Mouse (Mus musculus): ENCODE measurements at regions not wholly inside any gene's neighbourhood (a gene's known extent, or its start where the extent isn't known, plus 50 kb on each side); places are given as distances from the start of the nearest gene placed in this dataset.

DNA sequence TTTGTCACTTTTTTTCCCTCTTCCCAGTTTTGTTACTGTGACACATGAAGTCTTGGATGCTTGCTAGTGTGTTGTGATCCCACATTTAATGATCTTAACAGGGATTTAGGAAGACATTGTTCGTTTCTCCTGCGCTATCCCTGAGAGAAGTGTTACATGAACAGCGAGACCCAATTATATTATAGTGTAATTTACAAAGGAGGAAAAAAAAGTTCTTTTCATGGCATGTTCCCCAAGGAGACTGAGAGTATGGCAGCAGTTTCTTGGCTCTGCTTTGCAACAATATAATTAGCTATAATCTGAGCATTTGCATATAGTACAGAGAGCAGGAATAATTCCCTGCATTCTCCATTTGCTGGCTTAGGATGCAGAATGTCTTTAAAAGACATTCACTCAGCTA lies 168.6 kb downstream of the Insc start:
- 92% methylated on average over 3 of the region's 3 CpGs for WGBS (ENCODE audit: missing documents)
- Histone ChIP-seq H3K36me3 (ENCODE audit: inconsistent target) (no peaks in the 10 kb centered on the region), H3K27ac (no peak overlapping the region), H3K79me2 (ENCODE audit: inconsistent target) (no peaks in the 10 kb centered on the region), H3K4me3 (ENCODE audit: inconsistent target) (no peak overlapping the region)

DNA sequence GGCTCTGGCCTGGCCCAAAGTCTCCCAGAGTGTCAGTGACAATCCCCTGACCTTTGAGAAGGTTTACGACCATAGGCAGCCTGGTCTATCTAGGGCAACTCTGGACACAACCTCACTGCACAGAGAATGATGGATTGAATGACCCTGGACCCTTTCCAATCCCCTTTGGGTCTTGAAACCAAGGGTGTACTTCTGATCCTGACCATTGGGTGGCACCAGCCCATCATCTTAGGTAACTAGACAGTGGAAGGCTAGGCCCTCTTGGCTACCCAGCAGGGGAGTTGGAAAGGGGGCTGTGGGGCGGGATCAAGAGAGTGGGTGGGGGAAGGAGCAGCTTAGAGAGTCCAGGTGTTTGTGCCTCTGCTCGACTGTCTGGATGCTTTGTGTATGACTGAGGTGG lies 178.7 kb downstream of the Insc start:
- no peaks in the 10 kb centered on the region for H3K36me3 ChIP-seq (ENCODE audit: inconsistent target)
- H3K79me2 ChIP-seq (ENCODE audit: inconsistent target) = no peaks in the 10 kb centered on the region
- WGBS (ENCODE audit: missing documents) = 11% methylated on average over 3 of the region's 3 CpGs
- no peak overlapping the region for H3K4me3 ChIP-seq (ENCODE audit: inconsistent target)
- H3K27ac ChIP-seq = no peak overlapping the region

DNA sequence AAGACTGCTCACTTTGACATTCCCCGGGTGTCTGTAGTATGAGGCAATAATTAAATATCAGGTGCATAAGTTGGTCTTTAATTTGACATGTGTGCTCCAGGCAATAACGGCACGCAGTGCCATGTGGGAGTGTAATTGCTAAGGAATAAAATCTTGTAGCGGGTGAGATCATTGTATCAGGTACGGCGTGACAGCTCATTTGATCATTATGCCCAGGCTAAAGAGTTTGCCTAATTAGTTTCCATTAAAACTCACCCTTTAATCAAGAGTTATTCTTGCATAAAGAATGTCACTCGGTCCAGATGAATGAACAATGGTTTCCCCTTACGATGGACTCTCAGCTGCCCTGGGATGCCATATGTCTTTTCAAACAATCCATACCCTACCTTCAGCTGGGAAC lies 190.4 kb downstream of the Insc start:
- WGBS (ENCODE audit: missing documents) = 87% methylated on average over 8 of the region's 8 CpGs
- Histone ChIP-seq H3K27ac (no peak overlapping the region), H3K4me3 (ENCODE audit: inconsistent target) (no peak overlapping the region), H3K79me2 (ENCODE audit: inconsistent target) (no peaks in the 10 kb centered on the region), H3K36me3 (ENCODE audit: inconsistent target) (no peaks in the 10 kb centered on the region)

DNA sequence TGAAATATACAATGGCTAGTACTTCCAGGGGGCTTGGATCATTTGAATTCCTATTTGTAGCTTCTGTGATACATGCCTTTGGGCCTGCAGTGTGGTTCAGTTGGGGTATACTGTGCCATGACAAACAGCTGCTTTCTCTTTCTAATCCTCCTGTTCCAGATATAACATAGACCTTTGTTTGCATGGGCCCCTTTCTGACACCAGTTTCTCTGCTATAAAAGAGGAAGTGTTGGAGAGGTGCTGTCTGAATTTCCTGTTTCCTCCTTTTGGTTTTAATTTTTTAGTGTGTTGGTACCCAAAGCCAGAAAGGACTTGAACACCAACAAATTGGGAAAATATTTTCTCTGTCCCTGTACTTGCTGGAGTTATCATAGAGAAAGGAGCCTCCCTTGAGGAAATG lies 207.3 kb downstream of the Insc start:
- H3K79me2 ChIP-seq (ENCODE audit: inconsistent target) = no peaks in the 10 kb centered on the region
- H3K36me3 ChIP-seq (ENCODE audit: inconsistent target) = no peaks in the 10 kb centered on the region
- no peak overlapping the region for H3K27ac ChIP-seq
- H3K4me3 ChIP-seq (ENCODE audit: inconsistent target) = no peak overlapping the region

DNA sequence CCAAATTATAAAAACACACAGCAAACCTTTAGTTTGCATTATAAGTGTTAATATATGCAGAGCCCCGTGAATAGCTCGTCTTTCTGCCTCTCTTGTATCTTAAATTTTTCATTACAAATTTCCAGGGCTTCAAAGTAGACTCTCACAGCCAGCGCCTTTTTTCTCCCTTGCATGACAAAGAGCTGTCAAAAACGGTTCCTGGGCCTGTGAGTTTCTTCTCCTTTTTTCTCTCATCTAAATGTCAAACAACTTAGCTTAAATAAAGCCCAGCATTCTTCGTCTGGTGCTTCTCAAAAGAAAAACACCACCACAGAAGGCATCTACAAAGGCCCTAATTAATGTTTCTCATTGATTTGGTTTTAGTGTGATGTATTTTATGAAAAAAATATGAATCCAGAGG lies 219.7 kb downstream of the Insc start:
- H3K79me2 ChIP-seq (ENCODE audit: inconsistent target) = no peaks in the 10 kb centered on the region
- WGBS (ENCODE audit: missing documents) = 76% methylated on average over 5 of the region's 5 CpGs

DNA sequence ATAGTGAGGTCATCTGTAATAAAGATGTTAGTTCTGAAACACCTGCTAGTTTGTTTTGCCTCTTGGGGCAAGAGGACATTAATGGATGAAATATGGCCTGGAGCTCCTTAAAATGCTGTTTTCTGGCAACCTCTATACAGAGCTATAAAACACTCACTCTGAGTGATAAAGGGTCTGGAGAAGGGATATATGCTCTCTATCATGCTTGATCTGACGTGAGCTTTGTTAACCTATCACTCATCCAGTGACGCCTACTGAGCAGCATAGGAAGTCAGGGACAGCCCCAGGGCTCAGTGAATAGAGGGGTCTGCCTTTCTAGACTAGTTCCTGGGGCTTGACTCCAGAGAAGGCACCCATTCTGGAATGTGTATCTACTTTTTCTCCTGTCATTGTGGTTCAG lies 222.4 kb downstream of the Insc start:
- WGBS (ENCODE audit: missing documents) = 84% methylated on average over 2 of the region's 2 CpGs
- Histone ChIP-seq H3K27ac (no peak overlapping the region), H3K36me3 (ENCODE audit: inconsistent target) (no peaks in the 10 kb centered on the region), H3K4me3 (ENCODE audit: inconsistent target) (no peak overlapping the region), H3K79me2 (ENCODE audit: inconsistent target) (no peaks in the 10 kb centered on the region)

More for the DNA sequence above, 219.7 kb downstream of the Insc start:
- H3K4me3 ChIP-seq (ENCODE audit: inconsistent target) = no peak overlapping the region
- no peaks in the 10 kb centered on the region for H3K36me3 ChIP-seq (ENCODE audit: inconsistent target)
- no peak overlapping the region for H3K27ac ChIP-seq

DNA sequence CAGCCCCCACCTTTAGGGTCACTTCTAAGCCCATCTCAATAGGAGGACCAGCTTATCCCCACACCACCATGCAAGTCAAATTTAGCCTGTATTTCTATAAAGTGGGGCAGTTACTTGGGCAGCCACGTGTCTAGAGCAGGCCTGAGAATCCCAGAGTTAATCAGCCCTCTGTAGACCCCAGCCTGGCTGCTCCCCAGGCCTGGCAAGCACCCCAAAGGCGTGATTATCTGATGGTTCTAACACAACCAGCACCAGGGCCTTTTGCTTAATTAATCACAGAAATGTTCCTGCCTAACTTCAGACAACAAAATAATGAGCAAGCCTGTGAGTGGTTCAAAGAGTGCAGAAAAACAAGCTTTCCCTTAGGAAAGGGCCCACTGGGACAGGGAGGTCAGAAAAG lies 243.0 kb downstream of the Insc start:
- no peaks in the 10 kb centered on the region for H3K79me2 ChIP-seq (ENCODE audit: inconsistent target)
- no peak overlapping the region for H3K27ac ChIP-seq
- H3K4me3 ChIP-seq (ENCODE audit: inconsistent target) = no peak overlapping the region
- no peaks in the 10 kb centered on the region for H3K36me3 ChIP-seq (ENCODE audit: inconsistent target)
- WGBS (ENCODE audit: missing documents) = 86% methylated on average over 2 of the region's 2 CpGs

DNA sequence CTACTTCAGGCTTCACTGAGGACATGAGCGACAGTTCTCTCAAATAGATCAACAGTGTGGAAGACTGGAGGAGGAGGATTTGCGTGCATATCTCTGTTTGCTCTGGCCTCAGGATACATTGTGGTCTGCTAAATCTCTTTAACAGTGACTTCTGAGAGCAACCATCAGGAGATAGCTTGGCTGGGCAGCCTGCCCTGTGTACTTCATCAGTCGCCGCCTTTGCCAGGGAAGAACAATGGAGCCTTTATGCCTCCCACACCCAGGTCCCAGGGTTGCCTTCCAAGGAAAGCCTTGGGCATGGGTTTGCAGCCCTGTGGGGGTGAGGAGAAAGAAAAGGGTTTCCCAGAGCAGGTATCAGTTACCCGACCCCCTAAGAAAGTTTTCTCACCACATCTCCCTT lies 247.8 kb downstream of the Insc start:
- Histone ChIP-seq H3K27ac (no peak overlapping the region), H3K36me3 (ENCODE audit: inconsistent target) (no peaks in the 10 kb centered on the region), H3K4me3 (ENCODE audit: inconsistent target) (no peak overlapping the region), H3K79me2 (ENCODE audit: inconsistent target) (no peaks in the 10 kb centered on the region)
- WGBS (ENCODE audit: missing documents) = 100% methylated on average over 5 of the region's 5 CpGs

DNA sequence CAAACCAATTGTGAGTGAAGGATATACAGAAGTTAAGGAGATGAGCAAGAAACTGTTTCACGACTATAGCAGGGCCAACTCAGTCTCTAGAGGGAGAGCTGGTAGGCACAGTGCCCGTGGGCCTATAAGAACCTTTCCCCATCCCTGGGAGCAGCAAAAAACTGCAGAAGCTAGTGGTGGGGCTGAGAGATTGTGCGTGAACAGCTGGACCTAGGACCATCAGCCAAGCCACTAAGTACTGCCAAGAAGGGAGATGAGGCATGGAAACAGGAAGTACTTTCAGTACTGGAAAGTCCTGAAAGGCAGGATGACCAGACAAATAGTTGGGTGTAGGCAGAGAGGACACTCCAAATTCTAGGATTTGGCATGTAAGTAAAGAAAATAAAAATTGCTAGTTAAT lies 248.9 kb downstream of the Insc start:
- H3K79me2 ChIP-seq (ENCODE audit: inconsistent target) = no peaks in the 10 kb centered on the region
- no peaks in the 10 kb centered on the region for H3K36me3 ChIP-seq (ENCODE audit: inconsistent target)
- H3K27ac ChIP-seq = no peak overlapping the region
- H3K4me3 ChIP-seq (ENCODE audit: inconsistent target) = no peak overlapping the region
- 87% methylated on average over 3 of the region's 3 CpGs for WGBS (ENCODE audit: missing documents)

DNA sequence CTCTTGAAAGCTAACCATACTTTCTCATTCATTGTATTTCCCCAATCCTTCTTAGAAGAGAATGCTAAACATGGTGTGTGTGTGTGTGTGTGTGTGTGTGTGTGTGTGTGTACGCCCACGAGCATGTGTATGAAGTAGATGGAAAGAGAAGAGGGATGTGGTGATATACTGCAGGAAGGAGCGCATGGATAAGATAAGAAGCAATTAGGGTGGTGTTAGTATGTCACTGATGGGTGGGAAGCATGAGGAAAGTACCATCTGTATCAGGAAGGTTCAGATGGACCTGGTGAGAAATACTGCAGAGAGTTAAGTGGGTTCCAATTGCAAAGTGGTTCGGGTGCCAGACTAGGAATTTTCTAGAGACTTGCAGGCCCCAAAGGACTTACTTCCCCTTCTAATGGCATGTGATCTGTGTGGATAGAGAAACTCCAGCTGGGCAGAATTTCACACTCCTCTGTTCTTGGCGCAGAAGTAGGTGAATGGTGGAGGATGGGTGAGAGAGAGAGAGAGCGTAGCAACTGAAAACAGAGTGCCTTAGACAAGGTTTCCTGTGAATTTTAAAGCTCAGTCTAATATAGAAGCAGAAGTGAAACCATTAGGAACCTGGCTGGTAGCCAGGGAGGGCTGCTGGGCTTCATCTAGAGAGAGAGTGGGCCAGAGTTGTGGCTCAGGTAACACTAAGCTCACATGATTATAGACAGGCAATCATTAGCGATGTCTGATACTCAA lies 257.5 kb downstream of the Insc start:
- 30% methylated on average over 7 of the region's 7 CpGs for WGBS (ENCODE audit: missing documents)

DNA sequence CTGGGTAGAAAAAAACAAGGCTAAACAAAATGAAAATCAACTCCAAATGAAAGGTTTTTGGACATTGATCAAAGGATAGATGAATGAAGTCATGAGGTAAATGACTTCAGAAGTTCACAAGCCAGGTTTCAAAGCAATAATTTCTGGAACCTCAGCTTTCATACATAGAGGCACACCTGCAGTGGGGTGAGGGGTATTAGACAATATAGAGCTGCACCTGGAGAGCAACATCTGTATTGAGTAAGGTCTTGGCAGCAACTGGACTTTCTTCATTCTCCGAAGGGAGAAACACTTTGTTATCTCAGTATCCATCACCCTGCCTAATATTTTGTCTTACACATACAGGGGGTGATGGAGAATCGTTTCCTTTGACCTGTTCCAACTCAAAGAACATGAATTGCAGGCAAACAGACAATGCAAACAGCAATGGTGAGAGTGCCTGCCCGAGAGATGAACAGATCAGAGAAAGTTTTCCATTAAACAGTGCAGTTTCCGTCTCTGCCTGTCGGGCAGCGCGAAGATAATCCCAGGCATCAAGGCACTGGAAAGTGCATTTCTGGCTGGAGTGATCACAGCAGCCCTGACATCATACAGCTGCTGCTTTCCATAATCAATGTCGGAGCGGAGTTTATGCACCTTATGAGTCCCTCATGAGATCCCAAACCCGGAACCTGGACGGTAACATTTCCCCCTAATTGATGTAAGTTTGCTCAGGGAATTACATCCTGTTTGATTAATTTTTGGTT lies 270.9 kb downstream of the Insc start:
- no peaks in the 10 kb centered on the region for H3K36me3 ChIP-seq (ENCODE audit: inconsistent target)
- no peak overlapping the region for H3K4me3 ChIP-seq (ENCODE audit: inconsistent target)
- H3K27ac ChIP-seq = no peak overlapping the region
- no peaks in the 10 kb centered on the region for H3K79me2 ChIP-seq (ENCODE audit: inconsistent target)
- WGBS (ENCODE audit: missing documents) = 94% methylated on average over 11 of the region's 11 CpGs

More for the DNA sequence above, 257.5 kb downstream of the Insc start:
- Histone ChIP-seq H3K36me3 (ENCODE audit: inconsistent target) (no peaks in the 10 kb centered on the region), H3K79me2 (ENCODE audit: inconsistent target) (no peaks in the 10 kb centered on the region), H3K4me3 (ENCODE audit: inconsistent target) (no peak overlapping the region), H3K27ac (no peak overlapping the region)

DNA sequence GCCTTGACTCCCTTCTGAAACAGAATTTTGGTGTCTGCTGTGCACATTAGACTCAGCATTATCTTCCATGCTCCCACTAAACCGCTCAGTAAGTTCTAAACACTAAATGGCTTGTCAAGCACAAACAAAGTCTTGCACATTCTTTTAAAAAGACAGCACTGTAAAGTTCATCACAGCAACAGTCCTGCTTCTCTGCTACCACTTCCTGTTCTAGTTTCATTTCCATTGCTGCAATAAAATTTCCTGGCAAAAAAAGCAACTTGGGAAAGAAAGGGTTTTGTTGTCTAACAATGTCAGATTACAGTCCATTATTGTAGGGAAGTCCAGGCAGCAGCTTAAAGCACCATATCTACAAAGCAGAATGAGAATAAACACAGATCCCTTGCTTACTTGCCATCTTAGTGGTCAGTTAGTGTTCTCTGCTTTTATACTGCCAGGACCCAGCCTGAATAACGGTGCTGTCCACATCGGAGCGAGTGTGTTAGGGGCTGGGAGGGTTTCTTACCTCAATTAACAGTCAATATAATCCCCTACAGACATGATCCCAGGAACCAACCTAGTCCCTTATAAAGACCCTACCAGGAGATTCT lies 276.0 kb downstream of the Insc start:
- Histone ChIP-seq H3K4me3 (ENCODE audit: inconsistent target) (no peak overlapping the region), H3K79me2 (ENCODE audit: inconsistent target) (no peaks in the 10 kb centered on the region), H3K27ac (no peak overlapping the region), H3K36me3 (ENCODE audit: inconsistent target) (no peaks in the 10 kb centered on the region)
- WGBS (ENCODE audit: missing documents) = 90% methylated on average over 4 of the region's 4 CpGs

DNA sequence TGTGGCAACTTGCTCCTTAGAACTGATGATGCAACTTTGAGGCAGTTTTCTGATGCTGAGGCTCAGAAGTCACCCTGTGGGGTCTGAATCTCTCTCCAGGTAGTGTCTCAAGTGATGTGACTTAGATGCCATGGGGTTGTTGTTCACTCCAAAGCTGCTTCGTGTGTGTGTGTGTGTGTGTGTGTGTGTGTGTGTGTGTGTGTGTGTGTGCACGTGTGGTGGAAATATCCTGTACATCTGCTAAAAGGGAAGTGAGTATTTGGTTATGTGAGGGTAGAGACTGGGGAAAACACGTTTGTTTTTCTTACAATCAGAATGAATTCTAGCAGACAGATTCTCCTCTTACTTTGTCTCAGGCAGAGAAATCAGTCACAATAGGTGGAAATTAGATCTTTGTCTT lies 276.5 kb downstream of the Insc start:
- Histone ChIP-seq H3K36me3 (ENCODE audit: inconsistent target) (no peaks in the 10 kb centered on the region), H3K4me3 (ENCODE audit: inconsistent target) (no peak overlapping the region), H3K79me2 (ENCODE audit: inconsistent target) (no peaks in the 10 kb centered on the region), H3K27ac (no peak overlapping the region)
- 16% methylated on average over 2 of the region's 3 CpGs for WGBS (ENCODE audit: missing documents)

DNA sequence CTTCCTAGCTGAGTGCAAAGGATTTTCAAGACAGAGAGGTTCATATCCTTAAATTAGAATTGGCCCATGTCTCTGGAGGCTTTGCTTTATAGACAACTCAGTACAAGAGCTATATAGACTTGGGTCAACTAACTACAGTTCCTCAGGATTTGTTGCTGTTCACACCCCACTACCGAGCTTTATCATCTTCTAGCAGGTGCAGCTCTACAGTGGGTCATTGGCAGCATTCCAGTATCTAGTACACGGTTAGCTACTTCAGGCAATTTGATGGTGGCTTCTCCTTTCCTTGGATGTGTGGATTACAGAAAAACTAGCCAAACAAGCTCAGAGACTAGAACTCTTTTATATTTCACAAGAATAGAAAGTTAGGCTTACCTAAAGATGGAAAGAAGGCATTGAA lies 282.3 kb downstream of the Insc start:
- Histone ChIP-seq H3K79me2 (ENCODE audit: inconsistent target) (no peaks in the 10 kb centered on the region), H3K4me3 (ENCODE audit: inconsistent target) (no peak overlapping the region), H3K36me3 (ENCODE audit: inconsistent target) (no peaks in the 10 kb centered on the region), H3K27ac (no peak overlapping the region)
- 12% methylated on average over 2 of the region's 2 CpGs for WGBS (ENCODE audit: missing documents)

DNA sequence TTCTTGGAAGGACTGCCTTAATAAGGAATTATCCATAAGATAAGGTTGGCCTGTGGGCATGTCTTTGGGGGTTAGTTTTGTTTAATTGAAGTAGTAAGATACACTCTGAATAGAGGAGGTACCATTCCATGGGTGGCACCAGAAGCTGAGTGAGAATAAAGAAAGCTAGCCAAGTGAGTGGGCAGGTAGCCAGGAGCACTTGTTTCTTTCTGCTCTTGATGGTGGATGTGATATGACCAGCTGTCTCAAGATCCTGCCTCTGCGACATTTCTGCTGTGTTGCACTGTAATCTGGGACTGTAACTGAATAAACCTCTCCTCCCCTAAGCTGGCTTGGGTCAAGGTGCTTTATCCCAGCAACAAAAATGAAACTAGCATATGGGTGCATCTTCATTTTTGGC lies 284.2 kb downstream of the Insc start:
- H3K79me2 ChIP-seq (ENCODE audit: inconsistent target) = no peaks in the 10 kb centered on the region
- 63% methylated on average over 1 of the region's 1 CpGs for WGBS (ENCODE audit: missing documents)
- no peaks in the 10 kb centered on the region for H3K36me3 ChIP-seq (ENCODE audit: inconsistent target)

More for the DNA sequence above, 284.2 kb downstream of the Insc start:
- no peak overlapping the region for H3K27ac ChIP-seq
- no peak overlapping the region for H3K4me3 ChIP-seq (ENCODE audit: inconsistent target)

All from macrophage (primary cell).